Mouse (Mus musculus) lung, embryonic 14.5 days (tissue): ENCODE measurements at regions not wholly inside any gene's neighbourhood (a gene's known extent, or its start where the extent isn't known, plus 50 kb on each side); places are given as distances from the start of the nearest gene placed in this dataset.
A peak's percentile ranks its signal among the peaks of the same experiment; 100 is the strongest.

Source experiments
- ATAC-seq: fragments of 200-750 bp; cut with Nextera tagmentation; 2 replicates; pipeline ENCODE4 v1.8.0; 2017; ENCODE audit warnings: mild to moderate bottlenecking, moderate TSS enrichment, moderate library complexity; ENCODE audit not compliant: insufficient read depth
- DNase-seq: peaks from one replicate; pipeline ENCODE4 v3.0.0-alpha.2; 2015
- H3K27ac ChIP-seq: fragments of 300-500 bp; sonication (generic); 2 replicates; pipeline ENCODE4 v1.5.1; 2014; ENCODE audit warnings: low read depth, mild to moderate bottlenecking, moderate library complexity
- H3K27me3 ChIP-seq: fragments of 300-500 bp; sonication (generic); 2 replicates; pipeline ENCODE4 v1.6.1; 2014; ENCODE audit warnings: low read length, control low read depth; ENCODE audit not compliant: insufficient read depth
- H3K36me3 ChIP-seq: fragments of 300-500 bp; sonication (generic); 2 replicates; pipeline ENCODE4 v1.6.1; 2014; ENCODE audit warnings: control low read depth; ENCODE audit not compliant: insufficient read depth
- H3K4me1 ChIP-seq: fragments of 300-500 bp; sonication (generic); 2 replicates; pipeline ENCODE4 v1.6.1; 2014; ENCODE audit warnings: antibody characterized with exemption, control low read depth; ENCODE audit not compliant: insufficient read depth
- H3K4me2 ChIP-seq: fragments of 300-500 bp; sonication (generic); 2 replicates; pipeline ENCODE4 v1.6.1; 2014; ENCODE audit warnings: mild to moderate bottlenecking
- H3K4me3 ChIP-seq: fragments of 300-500 bp; sonication (generic); 2 replicates; pipeline ENCODE4 v1.5.1; 2014; ENCODE audit warnings: low read depth, low read length
- H3K9ac ChIP-seq: fragments of 300-500 bp; sonication (generic); 2 replicates; pipeline ENCODE4 v1.6.1; 2014
- H3K9me3 ChIP-seq: fragments of 300-500 bp; sonication (generic); 2 replicates; pipeline ENCODE4 v1.6.1; 2016; ENCODE audit warnings: low read depth, low read length, control low read depth
- CTCF ChIP-seq: IDR thresholded peaks from 2 replicates; pipeline ENCODE4 v1.5.1; 2016; ENCODE audit warnings: antibody characterized with exemption, low read depth
- WGBS: fragments of 180-500 bp; shearing (Covaris S2); extraction: QIAGEN DNeasy Blood & Tissue Kit; methylation state at CpG from one replicate; pipeline ENCODE4 v1.1.7; 2014; 5-methylcytosine and 5-hydroxymethylcytosine counted together

DNA sequence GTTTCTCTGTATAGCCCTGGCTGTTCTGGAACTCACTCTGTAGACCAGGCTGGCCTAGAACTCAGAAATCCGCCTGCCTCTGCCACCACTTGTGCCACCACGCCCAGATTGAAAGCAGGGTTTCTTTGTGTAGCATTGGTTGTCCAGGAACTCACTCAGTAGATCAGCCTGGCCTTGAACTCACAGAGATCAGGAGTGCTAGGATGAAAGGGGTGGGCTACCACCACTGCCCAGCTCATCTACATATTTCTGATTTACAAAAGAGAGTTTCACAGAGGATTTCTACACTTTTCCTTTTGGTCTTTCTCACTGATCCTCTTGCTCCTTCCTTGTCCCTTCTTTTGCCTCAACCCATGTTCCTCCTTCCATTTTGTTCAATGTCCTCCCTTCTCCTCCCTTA is 53.1 kb upstream of the Lbx1 start:
- Histone ChIP-seq H3K4me1 (peaks cover 3% of the 10 kb centered on the region; the same call in 1 of the 2 replicates), H3K4me3 (no peak overlapping the region), H3K27me3 (peaks cover 13% of the 10 kb centered on the region), H3K36me3 (no peaks in the 10 kb centered on the region), H3K9ac (no peak overlapping the region), H3K4me2 (no peak overlapping the region), H3K27ac (no peak overlapping the region), H3K9me3 (no peaks in the 10 kb centered on the region)
- ATAC-seq (no peak), DNase-seq (no peak)
- 67% methylated on average over 2 of the region's 2 CpGs for WGBS
- TF ChIP-seq CTCF, result no peak

DNA sequence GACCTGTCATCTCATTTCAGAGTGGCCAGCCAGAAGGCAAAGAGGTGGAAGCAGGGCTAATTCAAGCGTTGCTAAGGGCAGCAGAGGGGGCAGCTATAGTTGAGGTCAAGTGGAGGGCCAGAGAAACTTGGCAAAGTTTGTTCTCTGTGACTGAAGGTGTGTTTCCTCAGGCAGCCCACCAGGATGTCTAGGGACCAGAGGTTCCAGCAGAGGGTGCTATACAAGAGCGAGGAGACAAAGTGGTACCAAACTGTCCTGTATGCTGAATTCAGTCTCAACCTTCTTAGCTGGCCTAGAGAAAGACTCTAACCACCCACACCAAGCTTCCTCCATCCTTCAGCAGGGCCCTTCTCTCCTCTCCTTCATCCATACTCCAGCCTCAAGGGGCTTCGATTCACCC is 62.2 kb upstream of the Lbx1 start:
- ATAC-seq, result no peak
- Histone ChIP-seq H3K4me1 (peaks cover 12% of the 10 kb centered on the region), H3K9ac (no peak overlapping the region), H3K36me3 (no peaks in the 10 kb centered on the region), H3K4me3 (no peak overlapping the region), H3K27ac (no peak overlapping the region), H3K27me3 (peaks cover 56% of the 10 kb centered on the region), H3K9me3 (no peaks in the 10 kb centered on the region), H3K4me2 (no peak overlapping the region)
- 25% methylated on average over 3 of the region's 3 CpGs for WGBS
- DNase-seq, result peak; percentile 55
- TF ChIP-seq CTCF, result peak; percentile 62

DNA sequence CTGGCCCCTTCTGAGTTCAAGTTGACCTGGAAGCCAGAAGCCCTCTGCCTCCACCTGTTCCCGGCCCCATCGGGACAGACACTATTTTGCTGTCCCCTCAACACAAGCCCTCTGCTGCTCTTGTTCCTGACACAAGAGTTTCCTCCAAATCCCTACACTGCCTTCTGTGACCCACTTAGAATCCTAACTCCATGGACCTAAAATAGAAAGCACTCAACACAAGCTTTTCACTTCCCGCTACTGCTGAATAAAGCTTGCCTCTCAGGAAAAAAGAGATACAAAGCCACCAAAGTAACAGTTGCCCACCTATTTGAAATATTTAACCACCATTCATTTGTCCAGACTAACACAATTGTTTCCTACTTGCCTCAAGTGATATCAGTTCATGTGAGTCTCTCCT is 63.7 kb upstream of the Lbx1 start:
- no peak for DNase-seq
- Histone ChIP-seq H3K9me3 (no peaks in the 10 kb centered on the region), H3K4me1 (peaks cover 8% of the 10 kb centered on the region), H3K27me3 (peaks cover 57% of the 10 kb centered on the region), H3K27ac (no peak overlapping the region), H3K4me3 (no peak overlapping the region), H3K4me2 (no peak overlapping the region), H3K9ac (no peak overlapping the region), H3K36me3 (no peaks in the 10 kb centered on the region)
- WGBS, result 70% methylated on average over 3 of the region's 3 CpGs
- no peak for TF ChIP-seq CTCF
- ATAC-seq, result no peak

DNA sequence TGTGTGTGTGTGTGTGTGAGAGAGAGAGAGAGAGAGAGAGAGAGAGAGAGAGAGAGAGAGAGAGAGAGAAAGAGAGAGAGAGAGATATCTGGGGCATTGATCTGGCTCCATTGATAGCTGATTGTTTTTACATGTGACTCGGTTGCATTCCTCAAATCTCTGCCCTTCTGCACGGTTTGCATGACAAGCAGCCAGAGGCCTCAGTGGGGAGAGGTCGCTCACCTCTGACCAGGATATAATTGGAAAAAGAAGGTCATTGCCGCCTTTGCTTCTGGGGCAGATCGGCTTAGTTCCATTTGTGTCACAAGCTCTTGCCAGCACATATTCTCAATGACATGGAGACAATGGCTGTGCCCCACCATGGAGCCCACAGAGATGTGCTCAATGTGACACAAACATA is 63.8 kb upstream of the Btrc start:
- DNase-seq, result no peak
- 32% methylated on average over 5 of the region's 5 CpGs for WGBS
- H3K27ac ChIP-seq, result no peak overlapping the region
- no peak overlapping the region for H3K9ac ChIP-seq
- no peak overlapping the region for H3K4me2 ChIP-seq
- peaks cover 61% of the 10 kb centered on the region for H3K27me3 ChIP-seq
- ATAC-seq, result no peak
- no peak for TF ChIP-seq CTCF
- H3K36me3 ChIP-seq, result no peaks in the 10 kb centered on the region
- H3K9me3 ChIP-seq, result no peaks in the 10 kb centered on the region
- H3K4me1 ChIP-seq, result peaks cover 8% of the 10 kb centered on the region
- H3K4me3 ChIP-seq, result no peak overlapping the region

DNA sequence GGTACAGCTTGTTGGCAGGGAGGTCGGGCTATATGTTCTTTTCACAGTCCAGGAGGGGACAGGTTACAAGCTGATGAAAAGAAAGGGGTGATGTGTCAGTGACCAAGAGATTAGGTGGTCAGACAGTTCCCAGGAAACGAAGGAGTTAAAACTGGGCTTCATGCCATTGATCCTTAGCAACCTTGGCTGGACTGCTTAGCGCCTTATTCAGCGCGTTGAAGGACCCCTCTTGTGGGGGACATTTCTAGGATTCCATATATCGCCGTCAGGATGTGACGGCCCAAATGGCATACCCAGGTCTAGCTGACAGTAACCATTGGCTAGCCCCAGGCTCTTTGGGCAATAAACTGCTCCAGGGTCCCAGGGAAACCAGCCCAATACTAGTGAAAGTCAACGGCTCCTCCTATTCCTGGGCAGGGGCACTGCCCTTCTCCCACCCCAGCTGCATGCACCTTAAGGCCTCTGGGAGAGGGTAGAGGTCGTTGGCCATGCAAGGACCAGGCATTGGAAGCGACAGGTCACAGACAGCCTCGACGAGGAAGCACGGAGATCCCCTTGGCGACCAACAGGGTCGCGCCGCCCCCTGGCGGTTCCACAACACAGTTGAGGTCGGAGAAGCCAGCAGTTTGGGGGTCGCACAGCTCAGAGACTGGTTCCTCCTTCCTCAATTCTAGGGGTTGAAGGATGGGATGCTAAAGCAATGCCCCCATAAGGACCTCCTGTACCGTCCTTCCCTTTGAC is 62.7 kb upstream of the Btrc start:
- whole genome bisulfite sequencing, result 3% methylated on average over 22 of the region's 22 CpGs
- peak; percentile 62 for ATAC-seq
- Histone ChIP-seq H3K4me2 (peak overlapping the region; percentile 94), H3K27me3 (peaks cover 64% of the 10 kb centered on the region), H3K27ac (no peak overlapping the region), H3K4me1 (peaks cover 8% of the 10 kb centered on the region), H3K9ac (no peak overlapping the region; the same call in none of the 2 replicates), H3K4me3 (peak overlapping the region; percentile 55), H3K9me3 (no peaks in the 10 kb centered on the region), H3K36me3 (no peaks in the 10 kb centered on the region)
- TF ChIP-seq CTCF, result peak; percentile 83
- peak; percentile 81 for DNase-seq

DNA sequence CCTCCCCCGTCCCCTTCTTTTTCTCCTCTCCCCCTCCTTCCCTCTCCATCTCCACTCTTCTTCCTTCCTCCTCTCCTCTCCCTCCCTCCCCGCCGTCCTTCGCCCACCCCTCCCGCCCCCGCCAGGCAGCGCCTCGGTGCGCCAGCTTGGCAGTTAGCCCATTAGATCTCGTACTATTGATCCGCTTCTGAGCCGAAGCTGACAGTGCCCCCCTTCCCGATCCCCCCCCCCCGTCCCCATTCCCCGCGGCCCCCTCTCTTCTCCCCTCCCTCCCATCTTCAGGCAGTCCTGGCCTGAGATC is 62.2 kb upstream of the Btrc start:
- DNase-seq, result no peak
- WGBS, result 4% methylated on average over 16 of the region's 16 CpGs
- H3K27ac ChIP-seq, result peak overlapping the region; percentile 42; the same call in 1 of the 2 replicates
- H3K4me1 ChIP-seq, result peaks cover 8% of the 10 kb centered on the region
- TF ChIP-seq CTCF, result no peak
- ATAC-seq, result no peak
- H3K4me2 ChIP-seq, result peak overlapping the region; percentile 94
- H3K36me3 ChIP-seq, result no peaks in the 10 kb centered on the region
- peaks cover 58% of the 10 kb centered on the region for H3K27me3 ChIP-seq
- peak overlapping the region; percentile 55 for H3K4me3 ChIP-seq
- no peaks in the 10 kb centered on the region for H3K9me3 ChIP-seq
- peak overlapping the region; percentile 55 for H3K9ac ChIP-seq

DNA sequence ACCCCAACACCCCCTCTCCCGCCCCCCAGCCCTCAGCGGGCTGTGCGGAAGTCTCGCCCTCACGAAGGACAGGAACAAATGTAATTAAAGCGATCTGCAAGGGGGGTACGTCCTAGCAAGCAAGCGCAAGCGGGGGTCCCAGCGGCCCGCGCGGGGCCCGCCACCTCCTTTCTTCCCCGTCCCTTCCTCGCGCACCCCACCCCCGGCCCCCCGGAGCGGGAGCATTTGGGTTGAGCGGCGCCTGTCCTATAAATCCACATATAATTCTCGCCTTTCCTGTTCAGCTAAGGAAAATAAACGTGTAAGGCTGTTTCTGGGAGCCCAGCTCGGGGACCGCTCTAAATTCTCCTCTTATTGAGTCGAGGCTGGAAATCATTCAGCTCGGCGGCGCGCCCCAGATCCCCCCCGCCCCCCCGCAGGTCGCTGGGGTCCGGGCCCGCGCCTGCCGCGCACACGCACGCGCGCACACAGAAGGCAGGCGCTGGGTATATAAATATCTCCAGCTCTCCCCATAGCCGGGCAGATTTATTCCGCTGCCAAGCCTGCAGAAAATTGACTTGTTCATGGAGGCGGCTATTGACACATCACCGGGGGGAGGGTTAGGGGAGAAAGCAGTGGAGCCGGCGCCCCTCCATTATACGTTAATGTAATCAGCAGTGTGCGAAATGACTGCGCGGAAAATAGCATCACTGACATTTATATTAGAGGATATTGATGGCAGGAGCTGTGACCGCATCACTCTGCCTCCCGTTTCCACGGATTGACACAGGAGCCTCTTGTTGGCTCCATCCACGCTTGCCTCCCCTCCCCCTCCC is 61.6 kb upstream of the Btrc start:
- under 1% methylated on average over 58 of the region's 58 CpGs for WGBS
- no peak for TF ChIP-seq CTCF
- peak; percentile 75 for DNase-seq
- Histone ChIP-seq H3K4me2 (peak overlapping the region; percentile 94), H3K36me3 (no peaks in the 10 kb centered on the region), H3K9me3 (no peaks in the 10 kb centered on the region), H3K9ac (peak overlapping the region; percentile 55), H3K27ac (peak overlapping the region; percentile 42), H3K27me3 (peaks cover 56% of the 10 kb centered on the region), H3K4me3 (peak overlapping the region; percentile 55), H3K4me1 (peaks cover 8% of the 10 kb centered on the region)
- peak; percentile 62 for ATAC-seq
